Mouse (Mus musculus): ENCODE measurements around the gene Cpt1b.
A peak's percentile ranks its signal among the peaks of the same experiment; 100 is the strongest.
"Not testable (repeated sequence)": the region's sequence is repeated elsewhere in the genome, so short reads cannot be mapped to it uniquely, and the experiment has no call there.

The Cpt1b gene

GRCm38 (mm10) chr15:89432946-89433345 is 7.3 kb upstream of the Cpt1b start:
- DNase-seq (ENCODE audit: low read depth, low spot score), result no peak

- DNase-seq (ENCODE audit: low read depth, low spot score), result no peak
These were observed 6.1 kb upstream of the Cpt1b start for GRCm38 (mm10) chr15:89431806-89432205.

DNA sequence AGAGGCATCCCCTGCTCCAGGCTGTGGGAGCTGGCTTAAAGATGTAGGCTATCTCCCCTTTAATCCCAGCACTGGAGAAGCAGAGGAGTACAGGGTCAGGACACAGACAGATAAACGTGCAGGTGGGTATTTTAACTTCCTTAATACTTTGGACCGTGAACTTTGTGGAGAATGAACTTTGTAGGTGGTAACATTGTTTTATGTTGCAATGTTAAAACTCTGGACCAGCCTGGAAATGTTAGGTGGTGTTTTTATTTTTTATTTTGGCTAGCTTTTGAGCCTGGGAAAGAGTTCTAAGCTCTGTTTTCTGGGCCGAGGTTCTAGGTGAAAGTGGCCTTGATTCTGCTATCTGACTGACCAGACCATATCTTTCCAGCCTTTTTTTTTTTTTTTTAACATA is 5.6 kb upstream of the Cpt1b start:
- DNase-seq (ENCODE audit: low read depth, low spot score), result no peak

- not testable (repeated sequence) for DNase-seq (ENCODE audit: low read depth, low spot score)
These were observed 5.1 kb upstream of the Cpt1b start for GRCm38 (mm10) chr15:89430771-89431170.

GRCm38 (mm10) chr15:89430341-89430740 is 4.7 kb upstream of the Cpt1b start:
- no peak for DNase-seq (ENCODE audit: low read depth, low spot score)

DNA sequence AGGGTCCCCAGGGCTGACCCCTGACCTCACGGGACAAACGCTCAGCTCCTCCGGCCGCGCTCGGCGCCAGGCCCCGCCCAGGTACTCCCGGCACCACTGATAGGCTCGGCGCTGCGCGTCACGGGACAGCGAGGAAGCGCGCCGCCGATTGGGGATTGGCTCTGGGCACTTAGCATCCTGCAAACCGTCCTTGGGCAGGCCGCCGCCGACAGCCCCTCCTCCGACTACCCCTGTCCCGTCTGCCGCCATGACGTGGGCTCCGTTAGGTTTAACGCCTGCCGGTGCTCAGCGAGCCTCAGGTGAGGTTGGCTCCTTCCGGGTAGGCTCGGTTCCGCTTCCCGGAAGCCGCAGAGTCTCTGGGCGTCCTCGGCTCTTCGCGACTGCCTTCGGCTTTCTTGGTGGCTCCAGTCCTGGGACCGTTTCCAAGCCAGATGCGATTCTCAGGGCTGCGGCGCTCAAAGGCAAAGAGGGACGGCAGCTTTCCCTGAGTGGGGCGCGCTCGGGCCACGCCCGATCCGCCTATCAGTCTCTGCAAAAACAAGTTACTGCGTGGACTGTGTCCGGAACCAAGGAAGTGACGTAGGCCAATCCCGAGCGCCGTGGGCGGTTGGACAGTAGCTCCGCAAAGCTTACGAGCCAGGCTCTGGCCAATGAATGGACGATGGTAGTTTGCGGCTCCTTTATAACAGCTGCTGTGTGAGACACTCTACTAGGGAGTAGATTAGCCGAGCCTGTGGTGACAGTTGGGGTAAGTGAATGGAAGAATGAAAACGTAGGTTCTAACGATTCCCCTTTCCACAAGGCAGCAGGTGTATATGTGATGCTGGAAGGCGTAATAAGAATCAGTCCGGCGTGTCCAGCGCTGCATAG is 3.9 kb upstream of the Cpt1b start, which contains the start of the genes C730034F03Rik, Gm44502 and Chkb:
Gene C730034F03Rik, plus strand, starts transcription at position 238 of the 870 bp plus-strand sequence.
Gene Gm44502, minus strand, starts transcription at position 345 of the 870 bp plus-strand sequence.
Gene Chkb, minus strand, starts transcription at position 557 of the 870 bp plus-strand sequence.
- peak; percentile 81 for DNase-seq (ENCODE audit: low read depth, low spot score)

- peak; percentile 15 for DNase-seq (ENCODE audit: low read depth, low spot score)
These were observed 3.2 kb upstream of the Cpt1b start for GRCm38 (mm10) chr15:89428821-89429351.

- no peak for DNase-seq (ENCODE audit: low read depth, low spot score)
These were observed 2.6 kb upstream of the Cpt1b start for GRCm38 (mm10) chr15:89428136-89428790.

DNA sequence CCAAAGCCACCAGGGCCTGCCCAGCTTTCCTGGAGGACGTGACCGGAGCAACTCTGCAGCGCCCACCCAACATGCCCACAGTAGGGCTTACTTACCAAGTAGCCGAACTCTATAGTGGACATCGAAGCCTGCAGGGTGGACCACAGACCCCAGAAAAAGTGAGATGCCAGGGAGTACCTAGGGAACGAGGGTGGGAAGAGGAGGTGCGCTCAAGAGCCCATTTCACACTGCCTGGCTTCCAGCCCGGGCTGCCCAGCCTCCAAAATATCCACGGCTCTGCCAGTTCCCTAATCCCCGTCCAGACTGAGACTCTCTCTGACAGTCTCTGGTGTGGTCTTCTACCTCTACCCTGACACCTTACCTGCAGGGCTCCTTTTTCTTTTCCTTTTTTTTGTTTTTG is 1.1 kb upstream of the Cpt1b start:
- DNase-seq (ENCODE audit: low read depth, low spot score), result no peak

DNA sequence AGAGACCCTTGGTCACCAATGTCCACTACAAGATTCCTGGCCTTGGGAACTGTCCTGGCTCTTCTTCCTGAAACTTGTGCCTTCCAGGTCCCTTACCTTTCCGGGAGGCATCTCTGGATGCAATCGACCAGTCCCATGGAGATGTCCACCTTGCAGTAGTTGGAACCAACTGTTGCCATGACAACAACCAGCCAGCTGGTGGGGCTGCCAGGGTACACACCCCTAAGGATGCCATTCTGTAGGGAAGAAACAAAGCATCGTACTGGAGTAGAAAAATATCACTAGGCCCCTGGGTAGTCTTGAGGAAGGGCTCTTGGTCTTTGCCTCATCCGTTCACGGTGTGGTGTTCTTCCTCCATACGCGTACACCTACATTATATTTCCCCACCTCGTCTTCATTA is 1.0 kb downstream of the Cpt1b start:
- no peak for DNase-seq (ENCODE audit: low read depth, low spot score)

DNA sequence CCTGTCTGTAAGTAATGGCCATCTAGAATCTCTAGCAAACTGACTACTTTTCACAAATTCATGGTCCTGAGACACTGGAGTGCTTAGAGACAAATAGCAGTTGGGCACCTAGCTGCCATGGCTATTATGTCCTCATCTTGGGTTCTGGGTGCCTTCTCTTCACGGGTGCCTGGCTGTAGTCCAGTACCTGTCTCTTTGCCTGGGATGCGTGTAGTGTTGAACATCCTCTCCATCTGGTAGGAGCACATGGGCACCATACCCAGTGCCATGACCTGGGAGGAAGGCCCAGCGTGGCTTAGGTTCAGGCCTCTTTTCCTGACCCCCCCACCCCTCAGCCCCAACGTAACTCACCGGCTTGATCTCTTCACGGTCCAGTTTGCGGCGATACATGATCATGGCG is 3.7 kb downstream of the Cpt1b start:
- no peak for DNase-seq (ENCODE audit: low read depth, low spot score)

DNA sequence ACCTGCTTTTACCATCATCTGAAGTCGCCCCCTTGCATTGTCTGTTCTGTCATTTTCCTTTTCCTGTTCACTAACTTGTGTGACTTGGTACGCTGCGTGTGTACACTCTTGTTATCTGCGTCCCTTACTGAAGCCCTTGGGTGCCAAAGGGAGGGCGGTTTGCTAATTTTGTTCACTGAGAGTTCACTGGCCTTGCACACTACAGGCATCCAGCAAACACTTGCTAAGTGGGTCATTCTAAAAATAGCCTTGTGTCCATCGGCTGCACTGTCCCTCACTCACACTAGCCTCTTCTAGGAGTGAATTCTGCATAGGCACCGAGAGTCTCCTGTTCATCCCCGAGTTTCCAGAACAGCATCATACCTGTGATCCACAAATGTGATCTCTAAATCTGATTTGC is 10.4 kb downstream of the Cpt1b start:
- no peak for DNase-seq (ENCODE audit: low read depth, low spot score)

- DNase-seq (ENCODE audit: low read depth, low spot score), result no peak
These were observed 15.5 kb downstream of the Cpt1b start, which contains the start of gene Syce3 for GRCm38 (mm10) chr15:89410118-89410517. Gene Syce3 (minus strand): TSS chr15:89410503.

DNA sequence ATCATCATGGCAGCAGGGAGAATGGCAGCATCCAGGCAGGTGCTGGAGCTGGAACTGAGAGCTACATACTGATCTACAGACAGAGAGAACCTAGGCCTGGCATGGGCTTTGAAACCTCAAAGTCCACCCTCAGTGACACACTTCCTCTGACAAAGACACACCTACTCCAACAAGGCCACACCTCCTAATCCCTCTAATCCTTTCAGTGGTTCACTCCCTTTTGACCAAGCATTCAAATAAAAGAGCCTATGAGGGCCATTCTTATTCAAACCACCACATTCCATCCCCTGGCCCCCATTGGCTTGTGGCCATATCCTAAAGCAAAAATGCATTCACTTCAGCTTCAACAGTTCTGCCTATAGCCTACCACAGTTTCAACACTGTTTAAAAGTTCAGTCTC is 19.0 kb downstream of the Cpt1b start:
- DNase-seq (ENCODE audit: low read depth, low spot score), result no peak

- DNase-seq (ENCODE audit: low read depth, low spot score), result no peak
These were observed 20.6 kb downstream of the Cpt1b start for GRCm38 (mm10) chr15:89404831-89405623.

GRCm38 (mm10) chr15:89402471-89402870 is 23.2 kb downstream of the Cpt1b start:
- DNase-seq (ENCODE audit: low read depth, low spot score), result no peak

DNA sequence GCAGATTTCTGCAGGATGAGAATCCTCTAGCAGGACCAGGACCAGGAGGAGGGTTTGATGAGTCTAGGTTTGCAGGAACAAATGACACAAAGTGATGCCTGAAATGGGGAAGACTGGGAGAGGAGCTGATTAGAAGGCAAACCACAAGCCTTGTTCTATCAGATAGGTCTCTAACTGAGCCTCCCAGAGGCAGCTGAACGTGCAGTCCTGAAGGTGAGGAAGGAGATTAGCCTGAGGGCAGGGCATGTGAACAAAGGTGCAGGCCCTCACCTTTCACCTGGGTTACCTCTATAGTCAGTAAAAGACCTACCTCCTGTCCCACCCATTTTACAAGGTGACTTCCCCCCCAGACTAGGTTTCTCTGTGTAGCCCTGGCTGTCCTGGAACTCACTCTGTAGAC is 25.9 kb downstream of the Cpt1b start:
- no peak for DNase-seq (ENCODE audit: low read depth, low spot score)

- no peak for DNase-seq (ENCODE audit: low read depth, low spot score)
These were observed 27.5 kb downstream of the Cpt1b start for GRCm38 (mm10) chr15:89398146-89398545.

DNA sequence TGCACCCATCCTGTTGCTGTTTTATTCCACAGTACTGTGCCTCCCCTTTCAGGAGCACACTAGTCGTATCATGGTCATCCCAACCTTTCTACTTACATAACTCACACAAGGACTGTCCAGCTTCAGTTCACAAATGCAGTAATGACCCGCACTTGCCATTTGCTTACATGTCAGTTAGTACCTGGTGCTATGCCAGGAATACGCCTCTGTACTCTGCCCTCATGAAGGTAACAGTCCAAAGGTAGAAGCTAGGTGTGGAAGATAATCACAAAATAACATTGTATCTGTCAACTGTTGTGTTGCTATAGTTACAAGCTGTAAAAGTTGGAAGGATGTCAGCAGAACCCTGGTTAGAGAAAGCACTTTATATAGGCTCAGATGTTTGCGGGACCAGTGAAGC is 28.8 kb downstream of the Cpt1b start:
- DNase-seq (ENCODE audit: low read depth, low spot score), result no peak

GRCm38 (mm10) chr15:89390081-89390480 is 35.6 kb downstream of the Cpt1b start:
- DNase-seq (ENCODE audit: low read depth, low spot score), result no peak

DNA sequence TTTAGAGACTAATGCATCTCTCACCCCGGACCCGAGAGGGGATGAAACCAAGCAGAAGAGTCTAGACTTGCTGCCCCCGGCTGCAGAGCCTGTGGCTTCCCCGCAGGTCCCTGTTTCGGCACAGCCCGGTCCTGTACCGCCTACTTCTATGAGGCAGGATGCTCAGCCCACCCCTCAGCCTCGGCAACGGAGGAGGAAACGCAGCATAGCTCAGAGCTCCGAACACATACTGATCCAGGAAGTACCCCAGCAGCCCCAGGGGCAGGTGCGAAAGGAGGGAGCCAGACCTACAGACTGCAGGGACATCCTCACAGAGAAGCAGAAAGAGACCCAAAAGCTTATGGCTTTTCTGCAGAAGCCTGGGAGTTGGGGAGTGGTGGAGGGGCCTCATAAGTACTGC is 38.5 kb downstream of the Cpt1b start:
- DNase-seq (ENCODE audit: low read depth, low spot score), result no peak

DNA sequence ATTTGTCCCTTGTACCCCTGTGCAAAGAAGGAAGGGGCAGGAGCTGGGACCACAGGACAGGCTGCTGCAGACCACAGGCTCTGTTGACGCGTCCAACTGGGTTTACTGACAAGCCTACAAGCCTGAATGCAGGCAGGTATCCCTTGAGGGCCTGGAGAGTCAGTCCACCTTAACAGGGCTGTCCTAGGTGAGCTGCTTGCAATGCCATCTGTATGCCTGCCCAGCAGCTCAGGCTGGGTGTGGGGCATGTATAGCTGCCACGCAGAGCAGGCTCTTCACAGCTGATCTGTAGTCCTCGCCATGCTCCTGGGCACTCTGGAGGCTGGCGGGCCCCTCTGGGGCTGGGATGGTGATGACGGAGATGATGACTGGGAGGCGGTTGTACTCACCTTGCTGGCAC is 41.0 kb downstream of the Cpt1b start, which contains the start of gene Klhdc7b:
Gene Klhdc7b, plus strand, starts transcription at position 301 of the 400 bp plus-strand sequence.
- DNase-seq (ENCODE audit: low read depth, low spot score), result no peak

Measured in c-Kit-negative CD71-positive TER-119-positive erythroid progenitor cells, embryonic 14.5 days (primary cell).